Mouse (Mus musculus): ENCODE data around the gene Krt35.

The Krt35 gene

DNA sequence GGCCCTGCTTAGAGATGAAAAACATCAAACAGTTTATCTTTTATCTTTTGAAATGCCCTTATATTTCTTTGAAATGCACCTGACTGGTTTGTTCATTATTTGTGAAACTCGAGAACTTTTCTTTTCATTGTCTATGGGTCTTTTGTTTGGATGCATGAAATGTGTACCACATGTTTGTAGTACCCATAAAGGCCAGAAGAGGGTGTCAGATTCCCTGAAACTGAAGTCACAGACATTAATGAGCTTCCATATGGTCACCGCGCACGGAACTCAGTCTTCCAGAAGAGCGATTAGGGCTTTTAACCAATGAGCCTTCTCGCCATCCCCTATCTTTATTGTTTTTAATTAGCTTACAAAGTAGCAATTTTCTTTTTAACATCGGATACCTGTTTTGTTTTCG, 37.2 kb downstream of the Krt35 start:
- DNase-seq: no peak

DNA sequence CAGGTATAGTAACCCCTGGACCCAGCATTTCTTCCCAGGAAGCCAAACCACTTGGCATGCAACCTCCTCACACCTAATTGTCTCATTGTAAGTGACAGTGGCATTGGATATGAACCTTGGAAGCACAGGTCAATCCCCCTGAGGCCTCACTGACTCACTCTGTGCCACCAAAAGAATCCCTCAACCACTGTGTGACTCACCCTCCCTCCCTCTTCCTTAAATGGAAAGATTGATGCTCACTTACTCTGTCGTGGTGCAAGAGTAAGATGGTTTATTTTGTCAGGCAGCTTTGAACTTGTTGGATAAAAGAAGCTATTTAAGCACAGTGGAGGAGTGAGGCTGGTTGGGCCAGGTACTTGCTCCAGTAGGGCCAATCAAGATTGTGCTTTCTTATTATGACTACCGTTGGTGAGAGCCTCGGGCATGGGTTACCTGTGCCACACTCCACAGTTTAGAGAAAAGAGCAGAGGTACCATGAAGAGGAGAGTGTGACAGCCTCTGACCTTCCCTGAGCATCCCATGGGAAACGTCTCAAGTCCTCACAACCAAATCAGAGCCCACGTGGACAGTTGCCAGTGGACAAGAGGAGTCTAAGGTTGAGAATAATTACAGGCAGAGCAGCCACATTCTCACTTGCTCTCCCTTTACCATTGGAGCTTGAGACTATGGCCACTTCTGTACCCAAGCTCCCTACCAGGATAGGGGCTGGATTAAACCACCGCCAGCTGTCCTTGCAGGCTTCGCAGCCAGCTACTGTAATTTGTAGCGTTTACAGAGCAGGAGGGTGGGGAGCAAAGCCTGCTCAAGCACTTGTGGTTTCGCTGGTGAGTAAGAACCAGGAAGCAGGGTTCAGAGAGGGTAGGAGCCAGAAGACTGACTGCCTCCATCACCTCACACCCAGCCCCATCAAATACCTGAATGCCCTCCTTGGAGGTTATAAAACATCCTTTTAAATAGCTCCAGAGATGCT, 40.1 kb downstream of the Krt35 start:
- peak; percentile 24 for DNase-seq

- DNase-seq: no peak
Measured at GRCm38 (mm10) chr11:100050451-100050850, 45.6 kb downstream of the Krt35 start, which contains the start of gene Krt31. Gene Krt31 (minus strand): TSS chr11:100050551.

- no peak for DNase-seq
Measured at GRCm38 (mm10) chr11:100047193-100047592, 48.8 kb downstream of the Krt35 start.

DNA sequence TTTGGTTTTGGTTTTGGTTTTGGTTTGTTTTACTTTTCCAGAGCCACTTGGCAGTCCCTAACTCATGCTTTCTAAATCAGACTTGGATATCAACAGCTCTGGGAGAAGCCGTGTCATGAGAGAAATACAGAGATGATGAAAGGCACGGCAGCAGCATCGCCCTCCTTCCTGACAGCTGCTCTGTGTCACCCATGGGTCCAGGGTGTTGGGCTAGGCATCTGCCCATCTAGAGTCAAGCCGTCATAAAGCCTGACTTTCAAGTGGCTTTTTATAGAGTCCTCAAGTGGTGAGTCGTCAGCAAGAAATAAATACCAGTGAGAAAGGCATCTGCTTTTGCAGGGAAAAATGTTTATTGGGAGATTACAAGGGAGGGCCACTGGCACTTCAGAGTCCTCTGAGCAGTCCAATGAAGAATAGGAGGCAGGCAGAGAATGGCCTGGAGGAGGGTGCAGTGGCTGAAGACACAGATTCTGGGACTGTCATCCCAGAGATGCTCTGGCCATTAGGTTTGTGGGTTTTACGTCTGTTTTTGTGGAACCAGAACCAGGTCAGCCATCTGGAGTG, 49.7 kb downstream of the Krt35 start:
- DNase-seq: peak; percentile 22

All from lung, postnatal 36 days (tissue).